Mouse (Mus musculus): Measurements from ENCODE around the gene Slc7a7. TPM values are rescaled to one million over a fixed set of nuclear protein-coding genes. Genes with fewer than 3 reads are reported as not detected.

The Slc7a7 gene
- total and polyA plus RNA-seq, 3 experiments: 20.1 to 65.6 TPM; not detected in 1

DNA sequence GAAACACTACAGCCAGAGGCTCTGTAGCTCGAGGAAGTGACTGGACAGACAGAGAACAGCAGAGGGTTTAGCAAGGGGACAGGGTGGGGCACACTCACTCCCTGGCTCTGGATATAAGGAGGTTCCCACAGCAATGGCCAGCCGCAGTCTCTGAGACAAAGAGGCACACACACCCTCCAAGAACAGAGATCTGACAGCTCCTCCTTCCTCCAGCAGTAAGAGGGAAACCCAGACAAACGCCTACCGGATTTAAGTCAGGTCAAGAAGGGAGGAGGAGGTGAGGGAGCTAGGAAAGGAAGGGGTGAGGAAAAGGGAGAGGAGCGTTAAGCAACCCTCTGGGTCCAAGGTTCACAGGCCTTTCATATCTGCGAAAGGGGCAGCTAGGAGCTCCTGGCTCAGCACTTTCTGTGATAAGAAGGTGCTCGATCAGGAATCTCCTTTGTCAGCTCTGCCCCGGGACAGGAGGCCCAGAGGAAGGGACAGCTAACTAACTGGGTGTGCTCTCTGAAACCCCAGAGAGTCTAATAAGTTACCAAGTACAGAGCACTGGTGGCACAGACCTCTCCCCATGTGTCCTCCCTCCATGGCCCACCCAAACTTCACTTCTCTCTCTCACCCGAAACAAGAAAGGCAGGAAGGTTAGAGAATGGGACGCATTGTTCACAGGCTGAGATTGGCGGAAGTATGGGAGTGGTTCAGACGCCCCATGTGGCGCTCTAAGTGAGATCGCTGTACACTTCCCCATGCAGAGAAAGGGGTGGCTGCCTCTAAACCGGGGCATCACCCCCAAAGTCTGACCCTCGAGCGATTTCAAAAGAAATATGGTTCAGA is 7.4 kb downstream of the Slc7a7 start:
- Histone ChIP-seq H3K9ac (ENCODE audit: control insufficient read depth, low read depth, low read length, poor library complexity, severe bottlenecking) (no peak overlapping the region), H3K27ac (ENCODE audit: control insufficient read depth, low read depth, low read length) (no peak overlapping the region), H3K79me2 (ENCODE audit: control insufficient read depth, insufficient read depth, low read length, poor library complexity) (peaks cover 1% of the 10 kb centered on the region; the same call in 1 of the 2 replicates), H3K4me1 (ENCODE audit: control insufficient read depth in 1 of 2, insufficient read depth in 2 of 2, low read length in 2 of 2) (peaks cover 0 to 7% of the 10 kb centered on the region in 2 experiments; a peak in 3 of 4 replicates), H3K36me3 (ENCODE audit: control insufficient read depth in 1 of 2, insufficient read depth in 2 of 2, low read length in 2 of 2) (peaks cover 4 to 6% of the 10 kb centered on the region in 2 experiments), H3K27me3 (ENCODE audit: control insufficient read depth in 1 of 2, insufficient read depth in 2 of 2, low read length in 2 of 2) (no peaks in the 10 kb centered on the region), H3K4me3 (ENCODE audit: control insufficient read depth in 1 of 2, insufficient read depth in 1 of 2, low read depth in 2 of 2, low read length in 2 of 2) (no peak overlapping the region), H3K9me3 (replicated peaks; ENCODE audit: insufficient read depth, low read length) (no peaks in the 10 kb centered on the region)
- no peak for DNase-seq (ENCODE audit: low read depth, low spot score)
- no peak for TF ChIP-seq MAZ (IDR thresholded peaks at IDR 0.05; ENCODE audit: low read depth, low read length)
- no peak for TF ChIP-seq NRF1 (IDR thresholded peaks at IDR 0.05; ENCODE audit: insufficient read depth, low read depth, low read length, poor library complexity, severe bottlenecking)
- no peak for TF ChIP-seq TAL1 (IDR thresholded peaks at IDR 0.05; ENCODE audit: low read length)

- Histone ChIP-seq H3K27ac (ENCODE audit: control insufficient read depth, low read depth, low read length) (no peak overlapping the region), H3K9ac (ENCODE audit: control insufficient read depth, low read depth, low read length, poor library complexity, severe bottlenecking) (no peak overlapping the region), H3K4me1 (ENCODE audit: control insufficient read depth in 1 of 2, insufficient read depth in 2 of 2, low read length in 2 of 2) (0 out of 4 replicates have a peak, but pooled peaks cover 0 to under 1% of the 10 kb centered on the region in 2 experiments), H3K27me3 (ENCODE audit: control insufficient read depth in 1 of 2, insufficient read depth in 2 of 2, low read length in 2 of 2) (no peaks in the 10 kb centered on the region), H3K4me3 (ENCODE audit: control insufficient read depth in 1 of 2, insufficient read depth in 1 of 2, low read depth in 2 of 2, low read length in 2 of 2) (no peak overlapping the region), H3K79me2 (ENCODE audit: control insufficient read depth, insufficient read depth, low read length, poor library complexity) (no peaks in the 10 kb centered on the region), H3K36me3 (ENCODE audit: control insufficient read depth in 1 of 2, insufficient read depth in 2 of 2, low read length in 2 of 2) (peaks cover 0 to 6% of the 10 kb centered on the region in 2 experiments; a peak in 3 of 4 replicates), H3K9me3 (replicated peaks; ENCODE audit: insufficient read depth, low read length) (no peaks in the 10 kb centered on the region)
- no peak for TF ChIP-seq HCFC1 (IDR thresholded peaks at IDR 0.05; ENCODE audit: low read depth, low read length)
- TF ChIP-seq CTCF (IDR thresholded peaks at IDR 0.05 in 2 of 3, conservative IDR thresholded peaks at IDR 0.05 in 1 of 3; ENCODE audit: control insufficient read depth in 1 of 3, insufficient read depth in 1 of 3, low read depth in 2 of 3, low read length in 3 of 3, poor library complexity in 1 of 3, severe bottlenecking in 1 of 3): no peak
- TF ChIP-seq ETS1 (IDR thresholded peaks at IDR 0.05; ENCODE audit: low read depth, low read length): no peak
- no peak for TF ChIP-seq TAL1 (IDR thresholded peaks at IDR 0.05; ENCODE audit: low read length)
- TF ChIP-seq CHD1 (IDR thresholded peaks at IDR 0.05; ENCODE audit: low read depth, low read length): no peak
- TF ChIP-seq MAX (IDR thresholded peaks at IDR 0.05; ENCODE audit: low read length): no peak
- TF ChIP-seq SMC3 (IDR thresholded peaks at IDR 0.05; ENCODE audit: low read depth, low read length): no peak
- no peak for TF ChIP-seq USF2 (IDR thresholded peaks at IDR 0.05; ENCODE audit: borderline replicate concordance in 1 of 2, insufficient read depth in 1 of 2, low read depth in 1 of 2, low read length in 2 of 2)
- TF ChIP-seq ELF1 (IDR thresholded peaks at IDR 0.05; ENCODE audit: low read depth, low read length): no peak
- TF ChIP-seq GATA1 (IDR thresholded peaks at IDR 0.05; ENCODE audit: low read depth, low read length): no peak
- no peak for TF ChIP-seq MYB (IDR thresholded peaks at IDR 0.05; ENCODE audit: low read depth, low read length)
- no peak for TF ChIP-seq MEF2A (IDR thresholded peaks at IDR 0.05; ENCODE audit: extremely low read depth, insufficient replicate concordance, low read depth, low read length, poor library complexity, severe bottlenecking)
- TF ChIP-seq ZKSCAN1 (IDR thresholded peaks at IDR 0.05; ENCODE audit: low read depth, low read length): no peak
- no peak for TF ChIP-seq TBP (IDR thresholded peaks at IDR 0.05; ENCODE audit: low read depth, low read length)
- DNase-seq (ENCODE audit: low read depth, low spot score): no peak
Observed at GRCm38 (mm10) chr14:54409057-54409645, 8.4 kb downstream of the Slc7a7 start.
